Mouse (Mus musculus) myocyte (in vitro differentiated cells): ENCODE data around the gene Zfp580.

Experiments used
- CEBPB ChIP-seq: IDR thresholded peaks from 2 replicates; pipeline ENCODE4 v1.6.1; 2011; ENCODE audit warnings: mild to moderate bottlenecking, moderate library complexity; ENCODE audit not compliant: poor library complexity, insufficient read depth, severe bottlenecking
- POLR2A ChIP-seq: IDR thresholded peaks from one replicate; pipeline ENCODE4 v1.6.1; 2011; ENCODE audit warnings: low read depth, mild to moderate bottlenecking, control low read depth, moderate library complexity; ENCODE audit not compliant: insufficient read length
- USF1 ChIP-seq: IDR thresholded peaks from one replicate; pipeline ENCODE4 v1.6.1; 2011; ENCODE audit warnings: low read depth, mild to moderate bottlenecking, control low read depth, moderate library complexity

DNA sequence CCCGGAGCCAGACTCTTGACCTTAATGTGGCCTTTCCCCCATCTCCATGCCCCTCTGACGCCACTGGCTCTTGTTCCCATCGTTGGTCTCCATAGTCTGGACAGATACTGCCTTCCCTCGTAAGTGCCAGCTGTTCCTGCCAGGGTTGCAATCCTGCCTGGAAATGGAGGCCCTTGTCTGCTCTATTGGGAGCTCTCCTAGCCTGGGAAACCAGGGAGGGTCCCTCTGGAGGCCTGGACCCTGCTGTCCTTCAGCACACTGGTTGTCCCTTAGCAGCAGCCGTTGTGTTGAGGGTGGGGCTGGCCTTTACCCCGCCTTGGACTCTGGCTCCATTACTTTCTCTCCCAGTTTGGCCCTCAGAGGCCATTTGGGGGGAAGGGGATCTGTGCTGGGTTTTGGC lies 41.0 kb downstream of the Zfp580 start:
- TF ChIP-seq POLR2A, result no peak
- no peak for TF ChIP-seq USF1
- no peak for TF ChIP-seq CEBPB
